Mouse (Mus musculus) common myeloid progenitor, adult 5-6 weeks (primary cell): Measurements from ENCODE around the gene BC030500. TPM values are rescaled to one million over a fixed set of nuclear protein-coding genes. Genes with fewer than 3 reads are reported as not detected.

ENCODE experiments used
- ATAC-seq: replicated peaks from 2 replicates; pipeline ENCODE4 v1.8.0; 2016; ENCODE audit warnings: low read depth, mild to moderate bottlenecking, moderate TSS enrichment, inconsistent platforms; ENCODE audit not compliant: poor library complexity, severe bottlenecking
- total RNA-seq: library from RNA; stranded (forward); fragments of 200-1000, 187-1606 nt; gene quantifications from 2 replicates; pipeline ENCODE4 v1.2.3, GENCODE M21; 2017

Gene BC030500
- total RNA-seq, result not detected in 2 replicates

DNA sequence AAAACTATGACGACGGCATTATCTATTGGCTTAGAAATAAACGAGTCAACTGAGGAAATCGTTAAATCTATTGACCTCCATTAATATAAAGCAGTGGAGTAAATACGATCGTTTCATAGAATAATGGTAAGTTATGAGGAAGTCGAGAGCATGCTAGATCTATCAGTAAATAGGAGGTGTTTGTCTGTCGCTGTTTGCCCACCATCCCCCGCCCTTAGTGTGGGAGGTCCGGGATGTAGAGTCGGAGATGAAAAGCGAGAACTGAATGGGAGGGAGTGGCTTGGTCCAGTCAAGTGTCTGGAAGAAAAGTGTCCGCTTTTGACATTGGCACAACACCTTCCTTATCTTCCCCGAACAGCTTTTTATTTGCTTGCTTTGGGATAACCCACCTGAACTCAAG lies at the start of gene BC030500:
Gene BC030500, plus strand, starts transcription at position 79 of the 400 bp plus-strand sequence.
- no peak for ATAC-seq

DNA sequence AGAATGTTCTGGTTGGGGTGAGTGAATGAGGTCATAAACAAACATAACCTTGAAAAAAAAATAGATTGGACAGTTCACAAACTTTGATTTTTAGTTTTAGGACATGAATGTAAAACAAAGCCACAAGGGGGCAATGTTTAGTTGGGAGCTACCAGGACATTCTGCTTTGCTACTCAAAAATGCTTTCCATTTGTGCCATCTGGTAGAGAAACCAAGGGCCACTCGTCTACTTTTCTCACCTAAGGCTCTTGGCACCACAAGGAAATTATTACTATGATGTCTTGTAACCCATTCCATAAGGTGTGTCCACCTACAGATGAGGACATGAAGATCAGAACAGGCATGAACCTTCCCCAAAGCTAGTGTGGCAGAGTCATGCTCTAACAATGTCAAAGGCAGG lies 25.1 kb upstream of the BC030500 start:
- no peak for ATAC-seq

DNA sequence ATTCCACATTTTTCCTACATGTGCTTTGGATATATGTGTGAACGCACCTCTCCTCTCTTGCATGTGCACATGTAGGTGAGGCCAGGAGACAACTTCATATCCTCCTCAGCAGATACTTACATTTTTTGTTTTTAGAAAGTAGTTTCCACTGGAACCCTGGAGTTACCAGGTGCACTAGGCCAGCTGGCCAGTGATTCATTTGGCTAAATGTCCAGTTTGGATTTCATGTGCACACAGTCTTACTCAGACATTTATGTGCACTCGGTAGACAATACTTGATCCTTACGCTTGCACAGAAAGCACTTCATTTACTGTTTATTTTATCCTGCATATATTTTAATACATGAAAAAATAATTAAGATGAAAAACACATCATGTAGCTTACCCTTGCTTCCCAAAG lies 21.0 kb upstream of the BC030500 start:
- ATAC-seq, result no peak

DNA sequence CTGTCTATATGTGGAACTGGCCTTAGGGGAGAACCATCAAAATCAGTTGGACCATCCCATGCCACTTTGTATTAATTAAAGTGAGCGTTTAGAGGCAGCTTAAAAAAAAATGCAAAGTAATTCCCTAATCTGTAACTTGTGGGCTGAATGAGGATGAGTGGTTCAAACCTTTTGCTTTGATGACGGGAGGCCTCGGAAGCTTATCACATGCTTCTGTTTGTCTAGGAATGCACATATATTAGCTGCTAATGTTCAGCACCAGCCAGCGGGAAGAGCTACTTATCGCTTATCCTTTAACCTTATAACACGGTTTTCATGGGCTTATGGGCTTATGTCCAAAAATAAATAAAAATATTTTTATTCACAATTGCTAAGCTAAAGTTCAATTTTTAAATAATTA lies 15.6 kb upstream of the BC030500 start:
- ATAC-seq, result no peak

DNA sequence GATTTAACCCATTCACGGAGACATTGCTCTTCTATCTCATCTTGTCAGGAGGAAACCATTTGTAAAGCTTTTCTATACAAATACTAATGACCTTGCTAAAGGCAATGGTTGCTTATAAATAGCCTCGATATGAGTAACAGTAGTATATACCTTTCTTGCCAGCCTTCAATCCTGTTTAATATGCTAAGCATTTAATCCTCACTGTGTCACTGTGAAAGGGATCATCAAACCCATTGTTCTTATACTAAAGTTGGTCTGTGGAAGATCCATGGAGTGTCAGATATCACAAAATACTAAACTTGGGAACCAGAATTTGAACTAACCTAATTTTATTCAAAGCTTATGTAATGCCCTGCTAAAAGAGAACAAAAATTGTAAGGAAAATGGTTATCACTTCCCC lies 7.1 kb upstream of the BC030500 start:
- no peak for ATAC-seq

DNA sequence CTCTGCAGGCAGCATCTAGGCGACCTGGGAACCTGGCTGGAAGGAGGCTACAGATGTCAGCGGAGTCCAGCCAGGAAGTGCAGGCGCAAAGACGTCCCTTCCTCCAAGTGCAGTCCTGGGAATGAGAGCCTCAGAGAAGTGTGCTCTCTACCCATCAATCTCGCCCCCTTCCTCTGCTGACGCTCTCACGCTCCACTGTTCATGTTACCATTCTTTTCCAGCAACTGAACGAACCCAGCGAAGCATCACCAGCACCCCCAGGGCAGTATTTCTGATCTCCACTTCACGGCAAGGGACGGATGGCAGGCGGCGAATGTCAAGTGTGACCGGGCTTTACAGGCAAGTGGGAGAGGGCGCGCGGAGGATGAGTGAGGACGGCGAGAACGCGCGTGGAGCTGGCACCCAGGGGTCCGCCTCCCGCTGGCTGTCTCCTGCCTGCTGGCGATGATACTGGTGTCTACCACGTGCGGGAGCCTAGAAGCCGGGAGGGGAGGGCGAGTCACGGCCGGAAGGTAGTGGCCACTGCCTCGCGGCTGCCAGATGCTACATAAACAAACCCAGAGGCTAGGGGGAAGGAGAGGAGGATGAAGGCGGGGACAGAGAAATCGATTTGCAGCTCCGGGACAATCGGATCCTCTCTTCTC lies 763 bp downstream of the BC030500 start, which contains the start of gene Galntl6:
Gene Galntl6, minus strand, starts transcription at position 445 of the 644 bp plus-strand sequence.
- no peak for ATAC-seq

DNA sequence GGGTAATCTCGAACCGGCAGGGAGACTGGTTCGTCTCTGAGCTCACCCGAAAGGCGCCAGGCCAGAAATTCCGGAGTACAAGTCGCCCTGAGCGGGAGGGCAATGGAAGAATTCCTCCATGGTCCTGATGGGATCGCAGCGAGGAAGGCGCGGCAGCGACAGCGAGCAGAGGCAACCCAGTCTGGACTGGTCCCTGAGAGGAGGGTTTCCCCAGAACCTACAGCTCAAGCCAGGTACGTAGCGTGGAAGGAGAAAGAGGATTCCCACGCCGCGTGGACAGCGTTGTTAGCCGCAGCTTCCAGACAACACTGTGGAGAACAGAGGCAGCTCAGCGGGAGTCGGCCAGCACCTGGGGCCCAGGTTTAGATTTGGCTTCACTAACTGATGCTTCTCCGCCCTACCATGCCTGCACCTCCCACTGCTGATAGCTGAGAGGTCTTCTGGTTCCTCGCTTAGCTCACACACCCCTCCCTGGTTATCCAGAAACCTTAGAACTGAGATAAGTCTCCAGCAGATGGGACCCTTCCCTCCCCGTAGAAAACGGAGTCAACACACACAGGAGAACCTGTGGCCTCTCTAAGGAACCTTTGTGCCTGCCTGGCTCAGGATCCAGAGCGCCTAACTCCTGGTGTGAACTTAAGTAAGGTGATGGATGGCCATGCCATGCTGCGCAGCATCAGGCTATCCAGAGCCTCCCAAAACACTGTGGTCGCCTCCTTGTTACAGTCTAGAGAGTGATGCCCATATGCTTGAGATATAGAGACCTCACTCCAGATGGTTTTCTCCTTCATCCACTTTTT lies 1.5 kb downstream of the BC030500 start:
- no peak for ATAC-seq

DNA sequence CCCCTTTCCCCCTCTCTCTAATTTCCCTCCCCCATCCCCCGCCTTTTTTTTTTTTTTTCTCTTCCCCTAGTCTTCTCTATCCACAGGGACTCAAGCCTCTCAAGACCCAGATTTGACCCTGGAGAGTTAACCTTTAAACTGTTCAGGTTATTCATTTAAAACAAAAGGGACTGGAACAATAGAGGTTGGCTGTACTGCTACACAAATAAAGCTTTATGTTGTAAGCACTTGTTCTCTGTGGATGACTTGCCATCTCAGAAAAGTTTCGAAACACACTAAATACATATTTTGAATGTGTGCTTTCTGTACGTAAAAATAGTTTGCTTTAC lies 2.0 kb downstream of the BC030500 start:
- ATAC-seq, result no peak

DNA sequence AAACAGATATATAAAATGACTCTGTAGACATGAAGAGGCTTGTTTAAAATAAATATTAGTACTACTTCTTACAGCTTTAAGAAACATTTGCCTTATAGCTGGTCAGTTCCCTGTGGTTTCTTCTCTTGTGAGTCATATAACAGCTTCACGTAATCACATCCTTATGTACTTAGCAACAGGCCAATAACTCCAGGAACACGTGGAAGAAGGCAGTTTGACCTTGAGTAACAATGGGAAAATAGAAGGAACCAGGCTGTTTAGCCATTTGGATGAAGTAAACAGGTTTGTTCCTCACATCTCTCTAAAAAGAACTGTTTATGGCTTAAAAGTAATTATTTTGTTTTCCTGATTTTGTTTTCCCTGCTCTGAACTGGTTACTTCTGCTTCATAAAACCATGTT lies 3.6 kb downstream of the BC030500 start:
- no peak for ATAC-seq

DNA sequence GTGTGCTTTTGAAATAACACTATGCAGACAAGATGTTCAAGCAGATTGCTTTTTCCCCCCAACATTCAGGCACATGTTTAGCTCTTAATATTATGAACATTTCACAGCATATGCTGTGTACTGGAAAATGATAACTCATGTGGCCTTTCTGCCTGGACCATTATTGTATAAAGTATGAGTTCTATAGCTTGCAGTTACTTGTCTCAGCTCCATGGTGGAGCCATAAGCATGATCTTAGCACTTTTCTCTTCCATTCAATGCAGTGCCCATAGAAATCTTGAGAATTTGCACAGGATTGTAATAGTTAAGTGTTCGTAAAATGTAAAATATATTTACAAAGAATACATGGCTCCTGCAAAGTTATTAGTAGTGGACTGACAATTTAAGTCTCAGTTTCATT lies 19.5 kb downstream of the BC030500 start:
- ATAC-seq, result no peak

DNA sequence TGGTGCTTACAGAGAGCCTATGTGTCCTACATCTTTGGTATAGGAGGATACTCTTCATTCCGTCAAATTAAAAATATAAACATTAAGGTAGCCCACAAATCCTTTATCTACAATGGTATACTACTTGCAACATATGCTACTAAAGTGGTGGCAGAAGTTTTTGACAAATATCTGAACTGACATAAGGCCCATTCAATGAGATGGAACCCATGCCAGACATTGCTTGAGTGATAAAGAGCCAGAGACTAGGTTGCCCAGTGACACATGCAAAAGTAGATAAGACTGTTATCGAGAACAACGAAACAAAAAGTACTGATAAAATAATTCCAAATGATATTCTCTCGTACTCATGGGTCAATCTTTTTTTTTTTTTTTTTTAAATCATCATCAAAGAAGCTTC lies 32.2 kb downstream of the BC030500 start:
- no peak for ATAC-seq

DNA sequence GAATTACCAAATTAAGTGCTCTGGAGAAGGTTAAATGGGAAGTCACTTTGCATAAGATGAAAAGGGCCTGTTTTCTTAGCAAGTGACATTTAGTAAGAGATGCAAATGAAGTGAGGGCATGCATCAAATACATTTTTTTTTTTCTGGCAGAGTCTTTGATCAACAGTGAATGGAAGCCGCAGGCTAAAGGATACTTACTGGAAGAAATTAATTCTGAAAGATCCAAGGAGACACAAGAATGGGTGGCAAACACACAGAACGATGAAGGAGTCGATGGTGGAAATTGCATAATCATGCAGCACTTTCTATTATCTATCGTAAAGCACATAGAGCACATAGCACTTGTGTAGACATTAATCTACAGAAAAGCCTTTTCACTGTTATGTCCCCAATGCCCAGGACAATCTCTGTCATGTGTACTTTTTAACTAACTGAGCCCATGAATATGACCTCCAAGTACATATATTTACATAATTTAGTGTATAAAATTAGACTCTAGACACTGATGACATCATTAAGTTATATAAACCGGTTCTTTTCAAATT lies 45.7 kb downstream of the BC030500 start:
- no peak for ATAC-seq

Other genes with a start within 250 kb of the BC030500 start
- not detected in 2 replicates for gene Galntl6, start 885 bp downstream of the BC030500 start, total RNA-seq